Mouse (Mus musculus): ENCODE measurements around the gene Ip6k2. TPM values are rescaled to one million over a fixed set of nuclear protein-coding genes. Genes with fewer than 3 reads are reported as not detected.

Ip6k2 gene
- total RNA-seq, 1 experiment: 24.4 TPM

DNA sequence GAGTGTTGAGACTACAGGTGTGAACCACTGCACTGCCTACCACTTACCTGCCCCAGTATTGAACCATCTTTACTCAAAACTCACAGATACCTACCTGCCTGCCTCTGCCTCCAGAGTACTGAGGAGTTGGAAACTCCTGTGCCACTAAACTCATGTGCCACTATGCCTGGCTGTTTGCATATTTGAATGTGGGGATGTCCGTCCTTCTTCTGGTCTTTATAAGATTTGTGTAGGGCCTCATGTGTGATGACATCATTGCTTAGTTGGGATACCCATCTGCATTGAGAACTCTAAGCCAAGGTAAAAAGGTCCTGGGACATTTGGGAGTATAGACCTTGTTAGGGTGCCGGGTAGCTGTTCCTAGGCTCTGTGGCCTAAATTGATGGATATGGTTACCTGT lies 3.5 kb downstream of the Ip6k2 start:
- Histone ChIP-seq H3K4me3 (ENCODE audit: insufficient read depth in 1 of 2, low read depth in 1 of 2, low read length in 2 of 2, poor library complexity in 1 of 2, severe bottlenecking in 1 of 2) (no peak overlapping the region), H3K4me1 (ENCODE audit: control insufficient read depth in 2 of 2, insufficient read depth in 2 of 2, low read length in 2 of 2, poor library complexity in 1 of 2) (peaks cover 0 to 2% of the 10 kb centered on the region in 2 experiments; a peak in 1 of 4 replicates)

DNA sequence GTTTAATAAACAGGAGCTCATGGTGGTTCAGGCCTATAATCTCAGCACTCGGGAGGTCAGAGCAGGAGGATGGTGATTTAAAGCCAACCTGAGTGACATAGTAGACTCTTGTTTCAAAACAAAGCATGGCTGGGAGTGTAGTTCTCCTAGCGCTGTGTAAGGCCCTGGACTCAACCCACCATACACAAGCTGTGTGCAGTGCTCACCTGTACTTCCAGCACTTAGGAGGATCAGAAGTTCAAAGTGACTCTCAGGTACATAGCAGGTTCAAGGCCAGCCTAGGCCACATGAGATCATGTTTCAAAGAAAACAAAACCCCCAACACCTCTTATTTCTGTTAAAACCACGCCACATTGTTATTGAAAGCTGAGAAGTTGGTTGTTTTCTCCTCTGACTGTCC lies 5.1 kb downstream of the Ip6k2 start:
- DNase-seq (ENCODE audit: low read depth, low spot score): no peak
- H3K36me3 ChIP-seq (ENCODE audit: control insufficient read depth, insufficient read depth, low read length, poor library complexity, severe bottlenecking): no peaks in the 10 kb centered on the region

More for the DNA sequence above, 3.5 kb downstream of the Ip6k2 start:
- Histone ChIP-seq H3K36me3 (ENCODE audit: control insufficient read depth, insufficient read depth, low read length, poor library complexity, severe bottlenecking) (no peaks in the 10 kb centered on the region), H3K9ac (ENCODE audit: insufficient read depth, low read depth, low read length, poor library complexity, severe bottlenecking) (no peak overlapping the region), H3K27ac (ENCODE audit: insufficient read depth, low read depth, low read length, poor library complexity, severe bottlenecking) (no peak overlapping the region), H3K9me3 (ENCODE audit: control insufficient read depth, insufficient read depth, low read depth, low read length) (no peaks in the 10 kb centered on the region)
- in situ Hi-C loops (cut with MboI; ENCODE audit: low sequenced_read_pairs in 2 of 2, unreplicated experiment in 2 of 2): no loop called here
- TF ChIP-seq HCFC1 (IDR thresholded peaks at IDR 0.05; ENCODE audit: borderline replicate concordance, insufficient read depth, low read length) (no peak), MAFK (IDR thresholded peaks at IDR 0.05; ENCODE audit: insufficient read depth, low read depth, low read length) (no peak), ZNF384 (IDR thresholded peaks at IDR 0.05; ENCODE audit: low read depth, low read length) (no peak), CHD2 (IDR thresholded peaks at IDR 0.05; ENCODE audit: low read depth, low read length) (no peak), ZC3H11A (IDR thresholded peaks at IDR 0.05; ENCODE audit: borderline replicate concordance, low read depth, low read length) (no peak)
- DNase-seq (ENCODE audit: low read depth, low spot score): no peak

GRCm38 (mm10) chr9:108792307-108792706 lies 8.7 kb downstream of the Ip6k2 start:
- in situ Hi-C loops (cut with MboI; ENCODE audit: low sequenced_read_pairs in 2 of 2, unreplicated experiment in 2 of 2): no loop called here
- Histone ChIP-seq H3K4me1 (ENCODE audit: control insufficient read depth in 2 of 2, insufficient read depth in 2 of 2, low read length in 2 of 2, poor library complexity in 1 of 2) (peaks cover 2 to 13% of the 10 kb centered on the region in 2 experiments; a peak in 2 of 4 replicates), H3K4me3 (ENCODE audit: insufficient read depth in 1 of 2, low read depth in 1 of 2, low read length in 2 of 2, poor library complexity in 1 of 2, severe bottlenecking in 1 of 2) (no peak overlapping the region), H3K9ac (ENCODE audit: insufficient read depth, low read depth, low read length, poor library complexity, severe bottlenecking) (no peak overlapping the region), H3K36me3 (ENCODE audit: control insufficient read depth, insufficient read depth, low read length, poor library complexity, severe bottlenecking) (peaks cover 4% of the 10 kb centered on the region; the same call in 1 of the 2 replicates), H3K27ac (ENCODE audit: insufficient read depth, low read depth, low read length, poor library complexity, severe bottlenecking) (no peak overlapping the region), H3K9me3 (ENCODE audit: control insufficient read depth, insufficient read depth, low read depth, low read length) (no peaks in the 10 kb centered on the region)
- DNase-seq (ENCODE audit: low read depth, low spot score): no peak
- TF ChIP-seq MAFK (IDR thresholded peaks at IDR 0.05; ENCODE audit: insufficient read depth, low read depth, low read length) (no peak), ZNF384 (IDR thresholded peaks at IDR 0.05; ENCODE audit: low read depth, low read length) (no peak), CHD2 (IDR thresholded peaks at IDR 0.05; ENCODE audit: low read depth, low read length) (no peak), HCFC1 (IDR thresholded peaks at IDR 0.05; ENCODE audit: borderline replicate concordance, insufficient read depth, low read length) (no peak), ZC3H11A (IDR thresholded peaks at IDR 0.05; ENCODE audit: borderline replicate concordance, low read depth, low read length) (no peak)

More for the DNA sequence above, 5.1 kb downstream of the Ip6k2 start:
- Histone ChIP-seq H3K27ac (ENCODE audit: insufficient read depth, low read depth, low read length, poor library complexity, severe bottlenecking) (no peak overlapping the region), H3K4me1 (ENCODE audit: control insufficient read depth in 2 of 2, insufficient read depth in 2 of 2, low read length in 2 of 2, poor library complexity in 1 of 2) (peaks cover 2 to 3% of the 10 kb centered on the region in 2 experiments; a peak in 1 of 4 replicates), H3K4me3 (ENCODE audit: insufficient read depth in 1 of 2, low read depth in 1 of 2, low read length in 2 of 2, poor library complexity in 1 of 2, severe bottlenecking in 1 of 2) (no peak overlapping the region), H3K9me3 (ENCODE audit: control insufficient read depth, insufficient read depth, low read depth, low read length) (no peaks in the 10 kb centered on the region), H3K9ac (ENCODE audit: insufficient read depth, low read depth, low read length, poor library complexity, severe bottlenecking) (no peak overlapping the region)
- no peak for TF ChIP-seq HCFC1 (IDR thresholded peaks at IDR 0.05; ENCODE audit: borderline replicate concordance, insufficient read depth, low read length)
- in situ Hi-C loops (cut with MboI; ENCODE audit: low sequenced_read_pairs in 2 of 2, unreplicated experiment in 2 of 2): no loop called here

- Histone ChIP-seq H3K9ac (ENCODE audit: insufficient read depth, low read depth, low read length, poor library complexity, severe bottlenecking) (no peak overlapping the region), H3K36me3 (ENCODE audit: control insufficient read depth, insufficient read depth, low read length, poor library complexity, severe bottlenecking) (peaks cover 5% of the 10 kb centered on the region; the same call in 1 of the 2 replicates)
- in situ Hi-C loops (cut with MboI; ENCODE audit: low sequenced_read_pairs in 2 of 2, unreplicated experiment in 2 of 2): no loop called here
Measured at GRCm38 (mm10) chr9:108792730-108793129, 9.1 kb downstream of the Ip6k2 start.

GRCm38 (mm10) chr9:108795281-108795680 lies 11.7 kb downstream of the Ip6k2 start:
- H3K9me3 ChIP-seq (ENCODE audit: control insufficient read depth, insufficient read depth, low read depth, low read length): no peaks in the 10 kb centered on the region
- in situ Hi-C loops (cut with MboI; ENCODE audit: low sequenced_read_pairs in 2 of 2, unreplicated experiment in 2 of 2): no loop called here
- DNase-seq (ENCODE audit: low read depth, low spot score): no peak
- H3K4me3 ChIP-seq (ENCODE audit: insufficient read depth in 1 of 2, low read depth in 1 of 2, low read length in 2 of 2, poor library complexity in 1 of 2, severe bottlenecking in 1 of 2): no peak overlapping the region
- no peak overlapping the region for H3K9ac ChIP-seq (ENCODE audit: insufficient read depth, low read depth, low read length, poor library complexity, severe bottlenecking)
- H3K27ac ChIP-seq (ENCODE audit: insufficient read depth, low read depth, low read length, poor library complexity, severe bottlenecking): no peak overlapping the region
- TF ChIP-seq ZC3H11A (IDR thresholded peaks at IDR 0.05; ENCODE audit: borderline replicate concordance, low read depth, low read length): no peak
- no peak for TF ChIP-seq HCFC1 (IDR thresholded peaks at IDR 0.05; ENCODE audit: borderline replicate concordance, insufficient read depth, low read length)
- TF ChIP-seq MAFK (IDR thresholded peaks at IDR 0.05; ENCODE audit: insufficient read depth, low read depth, low read length): no peak
- TF ChIP-seq CHD2 (IDR thresholded peaks at IDR 0.05; ENCODE audit: low read depth, low read length): no peak
- TF ChIP-seq ZNF384 (IDR thresholded peaks at IDR 0.05; ENCODE audit: low read depth, low read length): no peak
- peaks cover 2 to 13% of the 10 kb centered on the region in 2 experiments; a peak in 2 of 4 replicates for H3K4me1 ChIP-seq (ENCODE audit: control insufficient read depth in 2 of 2, insufficient read depth in 2 of 2, low read length in 2 of 2, poor library complexity in 1 of 2)
- peaks cover 13% of the 10 kb centered on the region for H3K36me3 ChIP-seq (ENCODE audit: control insufficient read depth, insufficient read depth, low read length, poor library complexity, severe bottlenecking)

More at GRCm38 (mm10) chr9:108792730-108793129, 9.1 kb downstream of the Ip6k2 start:
- TF ChIP-seq HCFC1 (IDR thresholded peaks at IDR 0.05; ENCODE audit: borderline replicate concordance, insufficient read depth, low read length) (no peak), ZC3H11A (IDR thresholded peaks at IDR 0.05; ENCODE audit: borderline replicate concordance, low read depth, low read length) (no peak), MAFK (IDR thresholded peaks at IDR 0.05; ENCODE audit: insufficient read depth, low read depth, low read length) (no peak), CHD2 (IDR thresholded peaks at IDR 0.05; ENCODE audit: low read depth, low read length) (no peak), ZNF384 (IDR thresholded peaks at IDR 0.05; ENCODE audit: low read depth, low read length) (no peak)
- no peak overlapping the region for H3K27ac ChIP-seq (ENCODE audit: insufficient read depth, low read depth, low read length, poor library complexity, severe bottlenecking)
- no peak for DNase-seq (ENCODE audit: low read depth, low spot score)
- H3K9me3 ChIP-seq (ENCODE audit: control insufficient read depth, insufficient read depth, low read depth, low read length): no peaks in the 10 kb centered on the region
- H3K4me3 ChIP-seq (ENCODE audit: insufficient read depth in 1 of 2, low read depth in 1 of 2, low read length in 2 of 2, poor library complexity in 1 of 2, severe bottlenecking in 1 of 2): no peak overlapping the region
- peaks cover 2 to 13% of the 10 kb centered on the region in 2 experiments; a peak in 2 of 4 replicates for H3K4me1 ChIP-seq (ENCODE audit: control insufficient read depth in 2 of 2, insufficient read depth in 2 of 2, low read length in 2 of 2, poor library complexity in 1 of 2)
